Mouse (Mus musculus) hindbrain, embryonic 14.5 days (tissue): ENCODE measurements around the gene Izumo4. TPM values are rescaled to one million over a fixed set of nuclear protein-coding genes. Genes with fewer than 3 reads are reported as not detected.

Experiments used
- ATAC-seq: fragments of 200-750 bp; cut with Nextera tagmentation; 2 replicates; pipeline ENCODE4 v1.8.0; 2017; ENCODE audit warnings: moderate number of reproducible peaks, mild to moderate bottlenecking, moderate TSS enrichment, moderate library complexity; ENCODE audit not compliant: low FRiP score
- DNase-seq: peaks from one replicate; pipeline ENCODE4 v3.0.0-alpha.2; 2015; ENCODE audit warnings: low spot score
- H3K27ac ChIP-seq: fragments of 300-500 bp; sonication (generic); 2 replicates; pipeline ENCODE4 v1.5.1; 2014; ENCODE audit warnings: mild to moderate bottlenecking, moderate library complexity
- H3K27me3 ChIP-seq: fragments of 300-500 bp; sonication (generic); 2 replicates; pipeline ENCODE4 v1.6.1; 2014; ENCODE audit warnings: mild to moderate bottlenecking, low read length, mixed read lengths; ENCODE audit not compliant: control insufficient read depth, insufficient read depth
- H3K36me3 ChIP-seq: fragments of 300-500 bp; sonication (generic); replicated peaks from 2 replicates; pipeline ENCODE4 v1.6.1; 2014; ENCODE audit not compliant: control insufficient read depth, insufficient read depth
- H3K4me1 ChIP-seq: fragments of 300-500 bp; sonication (generic); replicated peaks from 2 replicates; pipeline ENCODE4 v1.6.1; 2014; ENCODE audit warnings: antibody characterized with exemption, low read length, mixed read lengths; ENCODE audit not compliant: control insufficient read depth, insufficient read depth
- H3K4me2 ChIP-seq: fragments of 300-500 bp; sonication (generic); replicated peaks from 2 replicates; pipeline ENCODE4 v1.6.1; 2014; ENCODE audit warnings: mild to moderate bottlenecking, moderate library complexity
- H3K4me3 ChIP-seq: fragments of 300-500 bp; sonication (generic); replicated peaks from 2 replicates; pipeline ENCODE4 v1.5.1; 2014; ENCODE audit warnings: mild to moderate bottlenecking, low read length
- H3K9ac ChIP-seq: fragments of 300-500 bp; sonication (generic); 2 replicates; pipeline ENCODE4 v1.6.1; 2014
- H3K9me3 ChIP-seq: fragments of 300-500 bp; sonication (generic); 2 replicates; pipeline ENCODE4 v1.6.1; 2016; ENCODE audit warnings: low read length; ENCODE audit not compliant: control insufficient read depth
- WGBS: fragments of 180-500 bp; shearing (Covaris S2); extraction: QIAGEN DNeasy Blood & Tissue Kit; methylation state at CpG from one replicate; pipeline ENCODE4 v1.1.7; 2014; 5-methylcytosine and 5-hydroxymethylcytosine counted together
- polyA plus RNA-seq: library from polyadenylated mRNA; unstranded; fragments of >200 nt; fragmentation: Nextera tagmentation; extraction: Ambion mirVana; gene quantifications from 2 replicates; pipeline ENCODE4 v1.2.1, GENCODE M21; 2014

The Izumo4 gene
- polyA plus RNA-seq, 1 experiment from 2014 or later = 20.4 TPM

DNA sequence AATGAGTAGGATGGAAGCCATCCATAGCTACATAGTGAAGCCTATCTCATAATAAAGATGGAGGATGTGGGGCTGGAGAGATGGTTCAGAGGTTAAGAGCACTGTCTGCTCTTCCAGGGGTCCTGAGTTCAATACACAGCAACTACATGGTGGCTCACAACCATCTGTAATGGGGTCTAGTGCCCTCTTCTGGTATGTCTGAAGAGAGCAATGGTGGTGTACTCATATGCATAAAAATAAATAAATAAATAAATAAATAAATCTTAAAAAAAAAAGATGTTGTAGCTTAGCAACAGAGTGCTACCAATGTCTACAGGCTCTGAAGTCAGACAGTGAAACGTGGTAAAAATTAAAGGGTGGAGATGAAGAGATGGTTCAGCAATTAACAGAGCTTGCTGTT is 36.7 kb downstream of the Izumo4 start:
- WGBS = 64% methylated on average over 1 of the region's 1 CpGs
- DNase-seq (no peak), ATAC-seq (no peak)
- Histone ChIP-seq H3K27ac (no peak overlapping the region), H3K27me3 (no peaks in the 10 kb centered on the region), H3K9me3 (no peaks in the 10 kb centered on the region), H3K4me3 (no peak overlapping the region), H3K36me3 (peaks cover 14% of the 10 kb centered on the region), H3K4me2 (no peak overlapping the region), H3K4me1 (peaks cover 24% of the 10 kb centered on the region), H3K9ac (no peak overlapping the region)

DNA sequence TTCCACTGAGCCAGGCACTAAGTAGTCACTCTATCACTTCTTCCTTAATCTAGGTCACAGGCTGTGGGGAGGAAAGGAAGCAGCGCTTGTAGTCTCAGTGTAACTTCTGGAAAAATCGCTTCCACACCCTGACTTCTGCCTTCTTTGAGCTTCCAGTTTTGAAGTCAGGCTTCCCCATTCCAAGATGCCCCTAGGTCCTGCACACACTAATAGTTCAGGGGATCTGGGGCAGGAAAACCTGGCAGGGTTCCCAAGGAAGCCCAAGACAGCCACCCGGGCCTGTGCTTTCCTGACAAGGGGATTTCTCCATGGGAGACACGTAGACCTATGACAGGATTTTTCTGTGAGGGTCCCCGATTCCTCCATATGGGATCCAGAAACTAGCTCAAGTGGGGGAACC is 39.2 kb downstream of the Izumo4 start:
- peaks cover 24% of the 10 kb centered on the region for H3K4me1 ChIP-seq

DNA sequence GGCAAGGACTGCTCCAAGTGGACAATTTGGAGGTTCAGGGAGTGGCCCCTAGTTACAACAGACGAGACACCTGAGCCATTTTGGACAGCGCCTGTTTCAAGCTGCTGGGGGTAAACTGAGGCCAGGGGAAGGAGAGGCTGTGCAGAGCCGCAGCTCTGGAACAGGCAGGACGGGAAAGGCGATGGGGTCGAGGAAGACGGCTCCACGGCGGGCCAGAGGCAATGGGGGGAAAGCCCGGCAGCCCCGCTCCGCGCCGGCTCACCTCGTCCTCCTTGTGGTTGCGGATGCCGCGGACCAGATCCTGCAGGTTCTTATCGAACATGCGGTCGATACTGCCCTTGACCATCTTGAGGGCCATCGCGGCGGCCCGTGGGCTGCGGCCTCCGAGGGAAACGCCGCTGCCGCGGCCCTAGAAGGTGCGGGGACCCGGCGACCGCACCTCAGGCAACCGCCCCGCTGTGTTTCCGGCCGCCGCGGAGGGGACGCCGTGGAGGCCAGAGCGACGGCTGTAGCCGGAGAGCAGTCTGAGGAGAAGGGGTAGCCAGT is 39.7 kb downstream of the Izumo4 start:
- Histone ChIP-seq H3K36me3 (peaks cover 5% of the 10 kb centered on the region; the same call in 1 of the 2 replicates), H3K27me3 (no peaks in the 10 kb centered on the region), H3K4me2 (peak overlapping the region; percentile 93), H3K27ac (peak overlapping the region; percentile 88), H3K9ac (peak overlapping the region; percentile 97), H3K9me3 (no peaks in the 10 kb centered on the region), H3K4me3 (peak overlapping the region; percentile 96), H3K4me1 (peaks cover 24% of the 10 kb centered on the region)
- WGBS = under 1% methylated on average over 46 of the region's 46 CpGs
- DNase-seq = no peak
- no peak for ATAC-seq

More for the DNA sequence above, 39.2 kb downstream of the Izumo4 start:
- Histone ChIP-seq H3K27ac (peak overlapping the region; percentile 88), H3K4me2 (peak overlapping the region; percentile 93), H3K4me3 (peak overlapping the region; percentile 96), H3K9me3 (no peaks in the 10 kb centered on the region), H3K27me3 (no peaks in the 10 kb centered on the region), H3K36me3 (peaks cover 5% of the 10 kb centered on the region; the same call in 1 of the 2 replicates), H3K9ac (peak overlapping the region; percentile 97)
- DNase-seq = no peak
- 31% methylated on average over 5 of the region's 5 CpGs for WGBS
- ATAC-seq = no peak

DNA sequence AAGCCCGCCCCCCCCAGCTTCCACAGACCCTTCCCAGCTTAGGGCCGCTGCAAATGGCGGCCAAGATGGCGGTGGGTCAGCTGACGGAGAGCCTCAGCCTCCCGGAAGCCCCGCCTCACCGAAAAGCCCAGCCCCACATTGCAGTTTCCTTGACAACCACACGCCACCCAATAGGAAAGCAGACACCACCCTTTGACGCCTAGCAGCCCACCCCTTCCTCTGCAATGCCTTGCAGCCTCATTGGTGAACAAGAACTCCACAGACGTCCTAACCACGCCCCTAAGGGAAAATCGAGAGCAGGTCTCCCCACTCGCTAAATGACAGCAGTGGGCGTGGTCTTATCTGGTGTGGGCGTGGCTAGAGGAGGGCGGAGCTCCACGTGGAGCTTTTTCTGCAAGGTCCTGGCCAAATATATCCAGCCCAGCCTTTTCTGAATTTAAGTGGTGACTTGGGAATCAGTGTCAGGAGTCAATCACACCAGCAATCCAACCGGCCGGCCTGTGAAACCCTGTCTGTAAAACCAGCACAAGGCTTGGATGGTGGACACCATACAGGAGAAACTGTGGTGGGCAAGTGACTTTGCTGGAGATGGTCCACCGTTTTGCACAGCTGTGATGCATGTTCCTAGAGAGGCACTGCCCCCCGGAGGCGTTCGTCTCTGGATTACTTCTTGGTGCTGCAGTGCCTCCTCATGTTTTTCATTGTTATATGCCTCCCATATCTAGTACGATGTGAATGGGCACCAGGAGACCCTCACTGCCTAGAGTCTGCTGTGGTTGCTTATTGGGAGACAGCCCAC is 40.4 kb downstream of the Izumo4 start, which contains the start of gene Ap3d1:
Gene Ap3d1 (minus strand): TSS at position 85 of the 799 bp plus-strand sequence.
- DNase-seq = peak; percentile 97
- H3K36me3 ChIP-seq = no peaks in the 10 kb centered on the region; the same call in 1 of the 2 replicates
- ATAC-seq = peak; percentile 99
- peak within 1 kb of the TSS; percentile 97 for H3K9ac ChIP-seq
- peak within 1 kb of the TSS; percentile 96 for H3K4me3 ChIP-seq
- peaks cover 24% of the 10 kb centered on the region for H3K4me1 ChIP-seq
- no peaks in the 10 kb centered on the region for H3K9me3 ChIP-seq
- H3K27me3 ChIP-seq = no peaks in the 10 kb centered on the region
- peak within 1 kb of the TSS; percentile 93 for H3K4me2 ChIP-seq
- peak within 1 kb of the TSS; percentile 88 for H3K27ac ChIP-seq
- 1% methylated on average over 24 of the region's 25 CpGs for WGBS

DNA sequence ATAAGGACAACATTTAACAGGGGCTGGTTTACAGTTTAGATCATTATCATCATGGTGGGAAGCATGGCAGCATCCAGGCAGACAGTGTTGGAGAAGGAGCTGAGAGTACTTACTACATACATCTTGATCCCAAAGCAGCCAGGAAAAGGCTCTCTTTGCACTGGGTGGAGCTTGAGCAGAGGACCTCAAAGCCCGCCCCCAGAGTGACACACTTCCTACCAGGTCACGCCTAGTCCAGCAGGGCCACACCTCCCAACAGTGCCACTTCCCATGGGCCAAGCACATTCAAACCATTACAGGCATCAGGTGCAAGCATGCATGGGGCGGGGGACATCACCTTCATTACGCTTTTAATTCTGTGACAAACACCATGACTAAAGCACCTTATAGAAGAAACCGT is 42.3 kb downstream of the Izumo4 start:
- Histone ChIP-seq H3K9ac (no peak overlapping the region), H3K27me3 (no peaks in the 10 kb centered on the region), H3K4me3 (no peak overlapping the region), H3K36me3 (no peaks in the 10 kb centered on the region), H3K4me2 (no peak overlapping the region), H3K27ac (no peak overlapping the region), H3K4me1 (peaks cover 24% of the 10 kb centered on the region), H3K9me3 (no peaks in the 10 kb centered on the region)
- WGBS = 35% methylated on average over 5 of the region's 5 CpGs
- DNase-seq = no peak
- ATAC-seq = no peak

DNA sequence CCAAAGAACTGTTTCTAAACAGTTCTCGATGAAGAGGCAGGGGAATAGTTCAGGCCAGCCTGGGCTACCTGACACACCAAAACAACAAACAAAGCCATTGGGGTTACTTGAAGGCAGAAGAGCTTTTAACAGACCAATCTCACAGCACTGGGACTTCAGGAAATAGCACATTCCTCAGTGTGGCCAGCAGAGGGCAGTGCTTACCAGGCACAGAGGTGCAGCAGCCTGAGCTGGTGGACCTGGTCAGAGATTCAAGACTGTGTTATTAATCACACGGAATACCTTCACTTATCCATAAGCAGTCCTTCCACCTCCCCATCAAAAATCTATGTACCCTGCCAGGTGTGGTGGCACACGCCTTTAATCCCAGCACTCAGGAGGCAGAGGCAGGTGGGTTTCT is 45.4 kb downstream of the Izumo4 start:
- DNase-seq (peak; percentile 79), ATAC-seq (0 out of 2 replicates have a peak, but pooled peaks have one; percentile 38)
- no peak overlapping the region for H3K9ac ChIP-seq
- 0 out of 2 replicates have a peak, but pooled peaks cover 4% of the 10 kb centered on the region for H3K4me1 ChIP-seq
- H3K27ac ChIP-seq = no peak overlapping the region
- no peaks in the 10 kb centered on the region for H3K36me3 ChIP-seq
- H3K4me2 ChIP-seq = no peak overlapping the region
- no peaks in the 10 kb centered on the region for H3K27me3 ChIP-seq
- H3K9me3 ChIP-seq = no peaks in the 10 kb centered on the region
- WGBS = 18% methylated on average over 3 of the region's 3 CpGs
- H3K4me3 ChIP-seq = no peak overlapping the region

DNA sequence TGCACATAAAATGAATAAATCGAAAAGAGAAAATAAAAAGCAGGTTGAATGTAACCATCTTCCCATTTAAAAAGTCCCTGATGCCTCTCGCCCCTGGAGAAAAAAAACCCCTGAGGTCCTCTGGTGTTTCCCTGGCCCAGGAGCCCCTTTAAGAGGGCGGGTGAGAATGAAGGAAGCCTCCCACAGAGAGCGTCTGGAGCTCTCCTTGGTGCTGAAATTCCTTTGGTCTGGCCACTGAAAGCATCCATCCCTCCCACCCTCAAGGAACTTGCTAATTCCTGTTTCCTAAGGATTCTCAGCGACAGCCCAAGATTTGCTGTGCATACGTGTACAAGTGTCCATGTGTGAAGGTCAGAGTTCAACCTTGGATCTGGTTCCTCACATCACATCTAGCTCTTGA is 46.6 kb downstream of the Izumo4 start:
- H3K27me3 ChIP-seq = no peaks in the 10 kb centered on the region
- H3K4me1 ChIP-seq = no peaks in the 10 kb centered on the region
- no peak overlapping the region for H3K4me2 ChIP-seq
- no peaks in the 10 kb centered on the region for H3K9me3 ChIP-seq
- ATAC-seq (no peak), DNase-seq (peak; percentile 71)
- no peak overlapping the region for H3K9ac ChIP-seq
- 11% methylated on average over 6 of the region's 6 CpGs for WGBS
- H3K27ac ChIP-seq = no peak overlapping the region
- H3K4me3 ChIP-seq = no peak overlapping the region
- no peaks in the 10 kb centered on the region for H3K36me3 ChIP-seq

DNA sequence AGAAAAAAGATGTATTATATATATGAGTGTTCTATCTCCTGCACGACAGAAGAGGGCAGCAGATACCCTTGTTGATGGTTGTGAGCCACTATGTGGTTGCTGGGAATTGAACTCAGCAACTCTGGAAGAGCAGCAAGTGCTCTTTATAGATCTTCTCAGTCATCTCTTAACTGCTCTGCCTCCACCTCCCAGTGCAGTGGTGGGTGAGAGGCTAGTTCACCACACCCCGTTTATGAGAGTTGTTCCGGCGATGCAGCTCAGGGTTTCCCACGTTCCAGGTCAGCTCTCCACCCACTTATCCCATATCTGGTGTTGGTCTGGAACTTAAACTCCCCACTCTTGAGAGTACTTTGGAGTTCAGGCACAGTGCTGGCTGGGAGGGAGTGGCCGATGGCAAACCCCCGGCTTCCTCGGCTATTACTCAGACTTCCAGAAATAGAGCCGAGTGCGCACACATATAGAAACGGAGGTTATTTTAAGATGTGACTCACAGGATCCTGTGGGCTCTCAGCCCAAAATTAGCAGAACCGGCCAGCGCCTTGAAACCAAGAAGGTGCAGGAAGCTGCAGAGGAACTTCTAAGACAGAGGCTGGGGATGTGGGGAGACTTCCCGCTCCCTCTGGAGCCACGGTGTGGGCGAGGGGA is 49.3 kb downstream of the Izumo4 start:
- no peaks in the 10 kb centered on the region for H3K36me3 ChIP-seq
- no peaks in the 10 kb centered on the region for H3K27me3 ChIP-seq
- 18% methylated on average over 16 of the region's 16 CpGs for WGBS
- H3K4me1 ChIP-seq = peaks cover 6% of the 10 kb centered on the region
- no peak for ATAC-seq
- H3K9ac ChIP-seq = no peak overlapping the region
- H3K4me3 ChIP-seq = 0 out of 2 replicates have a peak overlapping the region, but pooled peaks have one; percentile 3
- no peak for DNase-seq
- no peaks in the 10 kb centered on the region for H3K9me3 ChIP-seq
- no peak overlapping the region for H3K27ac ChIP-seq
- peak overlapping the region; percentile 24 for H3K4me2 ChIP-seq

DNA sequence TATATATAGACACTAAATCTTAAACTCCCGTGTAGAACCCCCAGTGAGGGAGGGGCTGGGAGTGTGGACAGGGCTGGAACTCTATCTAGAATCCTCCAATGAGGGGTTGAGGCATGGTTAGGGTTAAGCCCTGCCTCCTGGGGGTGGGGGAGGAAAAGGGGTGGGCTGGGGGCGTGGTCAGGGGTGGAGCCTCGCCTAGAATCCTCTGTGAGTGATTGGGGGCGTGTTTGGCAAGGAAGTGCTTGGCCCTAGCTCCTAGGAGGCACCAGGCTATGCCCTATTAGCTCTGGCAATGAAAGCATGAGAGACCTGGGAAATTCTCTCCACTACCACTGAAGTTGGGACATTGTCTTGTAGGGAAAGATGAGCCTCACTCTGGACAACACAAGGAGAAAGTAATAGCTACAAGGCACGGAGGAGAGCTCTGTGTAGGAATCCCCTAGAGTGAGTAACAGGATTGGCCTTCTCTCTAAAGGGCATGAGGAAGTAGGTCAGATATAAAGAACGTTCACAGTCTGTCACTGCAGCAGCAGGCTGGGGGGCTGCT is 50.2 kb downstream of the Izumo4 start:
- Histone ChIP-seq H3K9me3 (no peaks in the 10 kb centered on the region), H3K4me2 (peak overlapping the region; percentile 24), H3K4me3 (no peak overlapping the region), H3K36me3 (no peaks in the 10 kb centered on the region), H3K27me3 (no peaks in the 10 kb centered on the region), H3K27ac (no peak overlapping the region), H3K9ac (no peak overlapping the region), H3K4me1 (peaks cover 14% of the 10 kb centered on the region)
- peak; percentile 31; the same call in 1 of the 2 replicates for ATAC-seq
- DNase-seq = peak; percentile 39
- 1% methylated on average over 6 of the region's 6 CpGs for WGBS
